Mouse (Mus musculus) CH12.LX (cell line): Measurements from ENCODE around the gene Chgb.

Experiments used
- CTCF ChIP-seq, 2 experiments: IDR thresholded peaks in 1 of 2; conservative IDR thresholded peaks in 1 of 2; 2 replicates each; pipeline ENCODE4 v1.5.1; 2011 to 2012; ENCODE audit warnings: low read depth in 2 of 2, low read length in 2 of 2, improper control_type of control experiment in 1 of 2, inconsistent platforms in 1 of 2, mild to moderate bottlenecking in 1 of 2, moderate library complexity in 1 of 2
- GABPA ChIP-seq: IDR thresholded peaks from 2 replicates; pipeline ENCODE4 v1.6.1; 2012; ENCODE audit warnings: low read depth, low read length, improper control_type of control experiment, inconsistent platforms; ENCODE audit not compliant: insufficient replicate concordance
- USF1 ChIP-seq: IDR thresholded peaks from 2 replicates; pipeline ENCODE4 v1.6.1; 2014; ENCODE audit warnings: low read depth, mild to moderate bottlenecking, inconsistent platforms, low read length, improper control_type of control experiment

- TF ChIP-seq CTCF (conservative IDR thresholded peaks at IDR 0.05 in 1 of 2, IDR thresholded peaks at IDR 0.05 in 1 of 2; ENCODE audit: low read depth in 2 of 2, low read length in 2 of 2) (no peak), USF1 (no peak), GABPA (no peak)
Observed at GRCm38 (mm10) chr2:132780978-132781377, at the start of gene Chgb.
